Mouse (Mus musculus) embryonic facial prominence, embryonic 13.5 days (tissue): ENCODE measurements at regions not wholly inside any gene's neighbourhood (a gene's known extent, or its start where the extent isn't known, plus 50 kb on each side); places are given as distances from the start of the nearest gene placed in this dataset.

Source experiments
- ATAC-seq: fragments of 200-750 bp; cut with Nextera tagmentation; 2 replicates; pipeline ENCODE4 v1.8.0; 2017; ENCODE audit warnings: low read depth; ENCODE audit not compliant: insufficient number of reproducible peaks, insufficient read depth, low FRiP score, low TSS enrichment
- H3K27ac ChIP-seq: fragments of 300-500 bp; sonication (generic); 2 replicates; pipeline ENCODE4 v1.5.1; 2015; ENCODE audit warnings: moderate library complexity, mild to moderate bottlenecking, inconsistent platforms
- H3K27me3 ChIP-seq: fragments of 300-500 bp; sonication (generic); 2 replicates; pipeline ENCODE4 v1.6.1; 2015; ENCODE audit warnings: mild to moderate bottlenecking, inconsistent platforms
- H3K36me3 ChIP-seq: fragments of 300-500 bp; sonication (generic); 2 replicates; pipeline ENCODE4 v1.6.1; 2015; ENCODE audit warnings: mild to moderate bottlenecking, inconsistent platforms
- H3K4me1 ChIP-seq: fragments of 300-500 bp; sonication (generic); 2 replicates; pipeline ENCODE4 v1.6.1; 2015; ENCODE audit warnings: inconsistent platforms
- H3K4me2 ChIP-seq: fragments of 300-500 bp; sonication (generic); 2 replicates; pipeline ENCODE4 v1.6.1; 2015; ENCODE audit warnings: moderate library complexity, mild to moderate bottlenecking, inconsistent platforms
- H3K4me3 ChIP-seq: fragments of 300-500 bp; sonication (generic); 2 replicates; pipeline ENCODE4 v1.5.1; 2015; ENCODE audit warnings: mild to moderate bottlenecking, inconsistent platforms
- H3K9ac ChIP-seq: fragments of 300-500 bp; sonication (generic); 2 replicates; pipeline ENCODE4 v1.6.1; 2015; ENCODE audit warnings: mild to moderate bottlenecking, inconsistent platforms
- H3K9me3 ChIP-seq: fragments of 300-500 bp; sonication (generic); 2 replicates; pipeline ENCODE4 v1.6.1; 2016; ENCODE audit warnings: inconsistent platforms
- WGBS: fragments of 180-500 bp; shearing (Covaris S2); methylation state at CpG from one replicate; pipeline ENCODE4 v1.1.7; 2015; ENCODE audit warnings: mixed read lengths; 5-methylcytosine and 5-hydroxymethylcytosine counted together

- Histone ChIP-seq H3K4me1 (peaks cover 30% of the 10 kb centered on the region), H3K27ac (peak overlapping the region; percentile 68), H3K27me3 (no peaks in the 10 kb centered on the region), H3K9me3 (no peaks in the 10 kb centered on the region), H3K4me2 (no peak overlapping the region), H3K9ac (no peak overlapping the region), H3K4me3 (no peak overlapping the region), H3K36me3 (no peaks in the 10 kb centered on the region)
- WGBS = 49% methylated on average over 8 of the region's 8 CpGs
- no peak for ATAC-seq
These were observed 243.8 kb upstream of the Tprg start for GRCm38 (mm10) chr16:25042669-25043440.

DNA sequence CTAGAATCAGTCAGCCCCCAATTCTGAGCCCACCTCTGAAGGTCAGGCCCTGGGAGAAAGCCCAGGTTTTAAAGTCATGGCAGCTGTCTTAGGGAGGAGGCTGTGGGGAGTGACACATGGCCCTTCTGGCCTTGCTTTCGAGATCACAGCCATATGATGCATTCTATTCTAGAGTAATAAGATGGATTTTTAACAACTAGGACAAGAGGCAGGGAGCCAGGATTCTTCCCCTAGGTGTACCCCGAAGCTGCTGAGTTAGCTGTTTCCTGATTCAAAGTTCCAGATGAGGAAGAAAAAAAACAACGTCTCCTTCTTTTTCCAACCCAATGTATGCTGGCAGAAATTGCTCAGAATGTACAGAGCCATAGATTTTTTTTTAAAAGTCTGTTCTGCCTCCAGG, 242.0 kb upstream of the Tprg start:
- H3K27me3 ChIP-seq = no peaks in the 10 kb centered on the region
- no peak overlapping the region for H3K9ac ChIP-seq
- H3K9me3 ChIP-seq = no peaks in the 10 kb centered on the region
- no peak overlapping the region for H3K27ac ChIP-seq
- H3K36me3 ChIP-seq = no peaks in the 10 kb centered on the region
- 58% methylated on average over 3 of the region's 3 CpGs for WGBS
- no peak overlapping the region for H3K4me3 ChIP-seq
- H3K4me2 ChIP-seq = no peak overlapping the region
- peaks cover 30% of the 10 kb centered on the region for H3K4me1 ChIP-seq
- ATAC-seq = no peak

DNA sequence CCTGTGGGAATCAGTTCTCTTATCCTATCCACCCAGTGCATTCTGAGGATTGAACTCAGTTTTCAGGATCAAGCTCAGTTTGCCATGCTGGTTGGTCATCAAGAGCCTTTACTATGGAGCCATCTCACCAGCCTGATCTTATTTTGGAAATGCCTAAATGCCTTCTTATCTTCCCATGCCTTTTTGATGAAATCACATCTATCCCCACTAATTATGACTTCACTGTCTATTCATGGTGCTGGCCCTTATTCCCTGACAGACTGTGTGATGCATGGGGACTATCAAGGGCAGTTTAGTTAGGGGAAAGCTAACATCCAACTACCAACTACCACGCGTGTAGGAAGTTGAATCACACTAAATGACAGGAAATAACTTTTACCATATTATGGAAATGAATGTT, 238.9 kb upstream of the Tprg start:
- Histone ChIP-seq H3K4me2 (no peak overlapping the region), H3K9ac (no peak overlapping the region), H3K4me3 (no peak overlapping the region), H3K27ac (no peak overlapping the region), H3K9me3 (no peaks in the 10 kb centered on the region), H3K4me1 (peaks cover 10% of the 10 kb centered on the region), H3K36me3 (no peaks in the 10 kb centered on the region), H3K27me3 (no peaks in the 10 kb centered on the region)
- ATAC-seq = no peak
- 86% methylated on average over 2 of the region's 2 CpGs for WGBS

DNA sequence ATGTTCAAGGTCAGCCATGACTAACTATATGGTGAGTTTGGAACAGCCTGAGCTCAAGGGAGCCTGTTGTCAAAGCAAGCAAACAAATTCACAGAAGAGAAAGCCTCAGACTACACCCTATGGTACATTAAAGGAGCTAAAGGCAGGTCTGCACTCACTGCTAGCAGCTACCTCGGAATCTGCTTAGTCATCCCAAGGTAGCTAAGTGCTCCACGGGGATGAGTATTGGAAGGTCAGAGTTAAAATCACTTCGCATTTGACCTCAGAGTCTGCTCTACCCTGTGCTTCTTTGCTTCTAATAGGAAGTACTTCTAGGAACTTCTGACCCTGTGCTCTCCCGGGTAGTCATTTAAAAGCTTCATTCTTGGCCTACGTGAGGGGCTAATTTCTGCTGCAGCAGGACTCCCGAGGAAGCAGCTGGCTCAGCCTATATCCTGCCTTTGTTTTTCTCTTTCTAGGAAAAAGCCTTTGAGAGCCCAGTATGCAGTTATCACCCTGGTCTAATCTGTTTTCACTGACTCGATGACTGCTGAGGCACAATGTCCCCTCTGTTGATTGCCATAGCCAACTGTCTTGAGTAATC, 236.6 kb upstream of the Tprg start:
- H3K4me1 ChIP-seq = no peaks in the 10 kb centered on the region; the same call in 1 of the 2 replicates
- H3K4me3 ChIP-seq = no peak overlapping the region
- no peaks in the 10 kb centered on the region for H3K27me3 ChIP-seq
- no peak overlapping the region for H3K27ac ChIP-seq
- no peak for ATAC-seq
- WGBS = 36% methylated on average over 7 of the region's 7 CpGs
- H3K9ac ChIP-seq = no peak overlapping the region
- no peaks in the 10 kb centered on the region for H3K36me3 ChIP-seq
- no peaks in the 10 kb centered on the region for H3K9me3 ChIP-seq
- no peak overlapping the region for H3K4me2 ChIP-seq

GRCm38 (mm10) chr16:25051044-25051443, 235.6 kb upstream of the Tprg start:
- Histone ChIP-seq H3K4me1 (no peaks in the 10 kb centered on the region), H3K27me3 (no peaks in the 10 kb centered on the region), H3K27ac (no peak overlapping the region), H3K36me3 (no peaks in the 10 kb centered on the region), H3K9me3 (no peaks in the 10 kb centered on the region), H3K4me3 (no peak overlapping the region), H3K4me2 (no peak overlapping the region), H3K9ac (no peak overlapping the region)
- WGBS = 82% methylated on average over 5 of the region's 5 CpGs
- ATAC-seq = no peak

DNA sequence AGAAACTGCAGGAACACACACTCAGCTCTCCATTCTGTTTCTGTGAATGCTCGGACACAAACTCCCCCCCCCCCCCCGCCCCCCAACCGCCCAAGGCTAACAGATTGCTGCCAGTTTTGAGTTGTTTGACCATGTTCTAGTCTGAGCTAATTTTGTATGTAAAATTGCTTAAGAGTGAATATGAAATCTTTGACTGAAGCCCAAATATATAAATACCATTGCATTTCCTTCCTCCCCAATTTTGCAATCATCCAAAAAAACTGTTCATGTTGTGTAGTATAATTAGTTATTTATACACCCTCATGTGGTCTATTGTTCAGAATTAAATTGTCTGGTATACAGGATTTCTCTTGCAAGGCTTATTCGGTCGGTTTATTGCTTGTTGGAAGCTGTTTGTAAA, 234.2 kb upstream of the Tprg start:
- Histone ChIP-seq H3K27me3 (no peaks in the 10 kb centered on the region), H3K36me3 (no peaks in the 10 kb centered on the region), H3K9ac (no peak overlapping the region), H3K4me1 (no peaks in the 10 kb centered on the region), H3K4me3 (no peak overlapping the region), H3K9me3 (no peaks in the 10 kb centered on the region), H3K4me2 (no peak overlapping the region), H3K27ac (no peak overlapping the region)
- WGBS = 74% methylated on average over 5 of the region's 5 CpGs
- ATAC-seq = no peak

- 70% methylated on average over 5 of the region's 5 CpGs for WGBS
- Histone ChIP-seq H3K4me1 (peaks cover 3% of the 10 kb centered on the region), H3K36me3 (no peaks in the 10 kb centered on the region), H3K4me2 (no peak overlapping the region), H3K9me3 (no peaks in the 10 kb centered on the region), H3K27me3 (no peaks in the 10 kb centered on the region), H3K27ac (no peak overlapping the region), H3K9ac (no peak overlapping the region), H3K4me3 (no peak overlapping the region)
- no peak for ATAC-seq
These were observed 233.7 kb upstream of the Tprg start for GRCm38 (mm10) chr16:25052917-25053343.

DNA sequence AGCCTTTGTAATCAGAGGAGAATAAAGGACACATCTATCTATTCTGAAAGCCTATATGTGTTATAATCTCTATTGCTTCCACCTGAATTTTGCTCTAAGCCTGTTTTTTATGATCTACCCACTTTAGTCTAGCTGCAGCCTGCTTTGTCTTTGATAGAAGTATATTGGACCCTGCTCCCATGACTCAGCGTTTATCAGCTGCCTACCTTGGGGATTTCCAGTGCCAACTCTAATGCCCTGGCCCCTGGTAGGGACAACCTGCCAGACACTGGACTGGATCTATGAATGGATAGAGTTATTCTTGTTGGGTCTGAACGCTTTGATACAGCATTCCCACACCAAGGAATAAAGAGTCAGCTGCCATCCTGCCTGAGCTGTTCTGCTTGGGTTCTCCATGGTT, 232.3 kb upstream of the Tprg start:
- Histone ChIP-seq H3K27me3 (no peaks in the 10 kb centered on the region), H3K4me2 (no peak overlapping the region), H3K36me3 (no peaks in the 10 kb centered on the region), H3K4me3 (no peak overlapping the region), H3K9me3 (no peaks in the 10 kb centered on the region), H3K27ac (no peak overlapping the region), H3K9ac (no peak overlapping the region), H3K4me1 (peaks cover 11% of the 10 kb centered on the region)
- WGBS = 87% methylated on average over 2 of the region's 2 CpGs
- no peak for ATAC-seq

GRCm38 (mm10) chr16:25055376-25055775, 231.2 kb upstream of the Tprg start:
- peaks cover 17% of the 10 kb centered on the region for H3K4me1 ChIP-seq
- 68% methylated on average over 9 of the region's 9 CpGs for WGBS
- H3K9me3 ChIP-seq = no peaks in the 10 kb centered on the region
- no peak overlapping the region for H3K9ac ChIP-seq
- no peak overlapping the region for H3K4me3 ChIP-seq
- H3K36me3 ChIP-seq = no peaks in the 10 kb centered on the region
- H3K4me2 ChIP-seq = no peak overlapping the region
- ATAC-seq = no peak
- H3K27ac ChIP-seq = no peak overlapping the region
- no peaks in the 10 kb centered on the region for H3K27me3 ChIP-seq

GRCm38 (mm10) chr16:25058051-25058747, 228.4 kb upstream of the Tprg start:
- Histone ChIP-seq H3K9me3 (no peaks in the 10 kb centered on the region), H3K36me3 (no peaks in the 10 kb centered on the region), H3K4me1 (peaks cover 18% of the 10 kb centered on the region), H3K4me3 (peak overlapping the region; percentile 57), H3K27ac (peak overlapping the region; percentile 96), H3K9ac (peak overlapping the region; percentile 72), H3K27me3 (0 out of 2 replicates have a peak, but pooled peaks cover 5% of the 10 kb centered on the region), H3K4me2 (peak overlapping the region; percentile 72)
- WGBS = 33% methylated on average over 11 of the region's 11 CpGs
- ATAC-seq = no peak

- H3K4me2 ChIP-seq = peak overlapping the region; percentile 72
- no peaks in the 10 kb centered on the region for H3K9me3 ChIP-seq
- WGBS = under 1% methylated on average over 36 of the region's 36 CpGs
- ATAC-seq = peak; percentile 92
- H3K4me3 ChIP-seq = peak overlapping the region; percentile 57
- 0 out of 2 replicates have a peak, but pooled peaks cover 5% of the 10 kb centered on the region for H3K27me3 ChIP-seq
- peaks cover 18% of the 10 kb centered on the region for H3K4me1 ChIP-seq
- peak overlapping the region; percentile 96 for H3K27ac ChIP-seq
- no peaks in the 10 kb centered on the region for H3K36me3 ChIP-seq
- peak overlapping the region; percentile 72 for H3K9ac ChIP-seq
These were observed 227.7 kb upstream of the Tprg start for GRCm38 (mm10) chr16:25058812-25059501.
